Mouse (Mus musculus) liver, postnatal 0 days (tissue): ENCODE measurements around the gene Tuft1.

ENCODE experiments used
- CTCF ChIP-seq: sonication (generic); IDR thresholded peaks from 2 replicates; pipeline ENCODE4 v1.5.1; 2016; ENCODE audit warnings: antibody characterized with exemption, low read depth
- EP300 ChIP-seq: IDR thresholded peaks from 2 replicates; pipeline ENCODE4 v1.6.1; 2016; ENCODE audit warnings: antibody characterized with exemption, low read depth, mild to moderate bottlenecking

- no peak for TF ChIP-seq CTCF
- TF ChIP-seq EP300 = no peak
Observed at GRCm38 (mm10) chr3:94628712-94629111, 30.0 kb downstream of the Tuft1 start.
